8 mouse cellular contexts compared by ENCODE assay signal in the genomic region with DNA sequence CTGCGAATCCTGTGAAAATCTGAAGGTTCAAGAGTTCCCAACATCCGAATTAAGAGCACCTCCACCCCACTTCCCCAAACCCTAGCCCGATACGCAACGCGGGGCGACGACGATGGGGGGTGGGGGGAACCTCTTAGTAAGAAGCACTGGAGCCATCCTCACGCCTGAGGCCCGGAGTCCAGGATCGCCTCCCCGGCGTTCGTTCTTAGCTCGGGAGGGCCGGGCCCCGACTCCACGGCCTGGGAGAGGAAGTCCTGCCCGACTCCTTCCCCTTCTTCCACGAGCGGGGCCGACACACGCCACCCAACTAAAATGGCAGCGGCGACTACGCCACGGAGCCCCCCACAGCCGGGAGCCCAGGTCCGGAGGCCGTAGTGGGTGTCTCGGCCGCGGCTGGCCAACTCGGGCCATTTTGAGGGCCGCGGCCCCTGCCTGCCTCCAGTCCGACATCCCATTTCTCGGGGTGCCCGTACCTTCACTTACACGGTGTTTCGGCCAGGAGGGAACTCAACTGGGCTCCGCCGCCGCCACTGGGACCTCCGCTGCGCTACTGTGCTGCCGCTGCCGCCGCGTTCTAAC. TPM values are rescaled to one million over a fixed set of nuclear protein-coding genes. Genes with fewer than 3 reads are reported as not detected.
DNase-seq lines count a peak whose midpoint lies in the region; ATAC-seq lines count a peak whose summit lies in the region.

No protein-coding gene starts in this region.

- H3K4me3 ChIP-seq in heart, embryonic 11.5 days (ENCODE audit: low read depth, low read length): peak overlapping the region; percentile 74
- peak overlapping the region; percentile 65 for H3K4me3 ChIP-seq in embryonic facial prominence, embryonic 13.5 days
- H3K4me3 ChIP-seq in hindbrain, embryonic 12.5 days: peak overlapping the region; percentile 75

- WGBS in heart, embryonic 11.5 days (ENCODE audit: insufficient replicate concordance): 21% methylated on average over 51 of the region's 51 CpGs
- 25% methylated on average over 51 of the region's 51 CpGs for WGBS in embryonic facial prominence, embryonic 13.5 days
- WGBS in hindbrain, embryonic 12.5 days: 22% methylated on average over 44 of the region's 51 CpGs

- no peaks in the 10 kb centered on the region for H3K9me3 ChIP-seq in heart, embryonic 11.5 days (replicated peaks; ENCODE audit: control insufficient read depth, low read length)
- H3K9me3 ChIP-seq in embryonic facial prominence, embryonic 13.5 days: no peaks in the 10 kb centered on the region
- no peaks in the 10 kb centered on the region; the same call in 1 of the 2 replicates for H3K9me3 ChIP-seq in hindbrain, embryonic 12.5 days (replicated peaks)

- H3K27ac ChIP-seq in heart, embryonic 11.5 days (ENCODE audit: low read depth, low read length): peak overlapping the region; percentile 91
- H3K27ac ChIP-seq in embryonic facial prominence, embryonic 13.5 days: peak overlapping the region; percentile 93
- H3K27ac ChIP-seq in hindbrain, embryonic 12.5 days: peak overlapping the region; percentile 93

- peak overlapping the region; percentile 59 for H3K4me2 ChIP-seq in heart, embryonic 11.5 days
- peak overlapping the region; percentile 57 for H3K4me2 ChIP-seq in embryonic facial prominence, embryonic 13.5 days
- peak overlapping the region; percentile 56 for H3K4me2 ChIP-seq in hindbrain, embryonic 12.5 days (replicated peaks)

- H3K4me1 ChIP-seq in heart, embryonic 11.5 days (ENCODE audit: control insufficient read depth, insufficient read depth, low read length): no peaks in the 10 kb centered on the region
- no peaks in the 10 kb centered on the region for H3K4me1 ChIP-seq in embryonic facial prominence, embryonic 13.5 days
- no peaks in the 10 kb centered on the region for H3K4me1 ChIP-seq in hindbrain, embryonic 12.5 days

- DNase-seq in heart, adult 11 months: no peak
- DNase-seq in ES-CJ7 (ENCODE audit: low read depth, low spot score) (peak; percentile 19), liver (peak; percentile 53)
- peak; percentile 1 to 56 for DNase-seq in monocyte, adult 2 months (ENCODE audit: low read depth in 1 of 2, low spot score in 2 of 2)
- peak; percentile 9 for DNase-seq in urinary bladder, postnatal 14 days (ENCODE audit: low spot score)

- peak overlapping the region; percentile 93 for H3K9ac ChIP-seq in heart, embryonic 11.5 days (ENCODE audit: low read depth, low read length)
- H3K9ac ChIP-seq in embryonic facial prominence, embryonic 13.5 days: peak overlapping the region; percentile 88
- H3K9ac ChIP-seq in hindbrain, embryonic 12.5 days: peak overlapping the region; percentile 78

- ATAC-seq in heart, embryonic 11.5 days (replicated peaks; ENCODE audit: insufficient number of reproducible peaks, low FRiP score, low TSS enrichment): peak; percentile 46; the same call in 1 of the 2 replicates
- peak; percentile 33; the same call in 1 of the 2 replicates for ATAC-seq in embryonic facial prominence, embryonic 13.5 days (ENCODE audit: insufficient number of reproducible peaks, insufficient read depth, low FRiP score, low TSS enrichment, low read depth)
- peak; percentile 53 for ATAC-seq in hindbrain, embryonic 12.5 days (ENCODE audit: low FRiP score)

- H3K27me3 ChIP-seq in heart, embryonic 11.5 days (ENCODE audit: control insufficient read depth, insufficient read depth, low read length): no peaks in the 10 kb centered on the region
- peaks cover 19% of the 10 kb centered on the region for H3K27me3 ChIP-seq in embryonic facial prominence, embryonic 13.5 days
- peaks cover 24% of the 10 kb centered on the region for H3K27me3 ChIP-seq in hindbrain, embryonic 12.5 days

- no peaks in the 10 kb centered on the region for H3K36me3 ChIP-seq in heart, embryonic 11.5 days (ENCODE audit: control insufficient read depth, insufficient read depth, low read length)
- H3K36me3 ChIP-seq in embryonic facial prominence, embryonic 13.5 days: no peaks in the 10 kb centered on the region
- H3K36me3 ChIP-seq in hindbrain, embryonic 12.5 days: no peaks in the 10 kb centered on the region

RNA-seq across cellular contexts. Expression of a gene that starts 0.4 kb away (rescaled TPM):
- polyA plus RNA-seq in heart, embryonic 11.5 days (2014; fragmentation: Nextera tagmentation; extraction: Ambion mirVana): 29.6 and 33.1 TPM in 2 replicates
- polyA plus RNA-seq in embryonic facial prominence, embryonic 13.5 days (2015; fragmentation: Nextera tagmentation; extraction: Ambion mirVana): 32.7 and 37.0 TPM in 2 replicates
- 45.8 and 52.4 TPM in 2 replicates for polyA plus RNA-seq in hindbrain, embryonic 12.5 days (2016; fragmentation: Nextera tagmentation; extraction: Ambion mirVana)
